Mouse (Mus musculus): ENCODE data around the gene Camk2g. TPM values are rescaled to one million over a fixed set of nuclear protein-coding genes. Genes with fewer than 3 reads are reported as not detected.

Gene Camk2g
- polyA plus RNA-seq, 1 experiment: 74.2 TPM

DNA sequence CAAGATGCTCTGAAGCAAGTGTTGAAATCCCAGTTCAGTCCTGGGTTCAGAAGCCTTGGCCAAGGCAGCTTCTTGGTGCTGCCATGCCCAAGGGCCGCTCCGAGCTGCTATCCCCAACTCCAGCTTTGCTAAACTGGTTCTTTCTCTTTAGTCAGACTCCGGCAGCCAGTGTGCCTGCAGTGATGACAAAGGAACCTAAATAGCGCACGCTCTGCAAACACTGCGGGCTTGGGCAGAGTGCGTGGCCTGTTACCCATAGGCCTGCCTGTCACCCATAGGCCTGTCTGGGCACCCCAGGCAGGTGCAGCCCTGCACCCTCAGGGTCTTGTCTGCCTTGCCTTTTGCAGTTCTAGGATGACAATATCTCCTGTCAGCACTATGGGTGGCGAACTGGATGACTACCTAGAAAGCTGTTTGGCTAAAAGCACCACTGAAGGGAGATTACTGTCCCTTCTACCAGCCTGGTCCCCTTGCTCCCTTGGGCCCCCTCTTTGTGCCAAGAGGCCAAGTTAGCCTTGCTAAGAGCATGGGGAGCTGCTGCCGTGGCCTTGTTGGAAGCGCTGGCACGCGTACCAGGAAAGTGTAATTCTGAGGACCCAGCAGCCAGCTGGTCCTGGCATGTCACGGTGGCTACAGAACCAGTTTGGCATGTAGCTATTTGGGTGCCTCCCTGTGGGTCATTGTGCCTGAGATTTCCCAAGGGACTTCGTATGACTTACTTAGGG lies 12.4 kb upstream of the Camk2g start:
- Histone ChIP-seq H3K79me2 (ENCODE audit: control insufficient read depth, insufficient read depth) (no peaks in the 10 kb centered on the region), H3K36me3 (ENCODE audit: control insufficient read depth, insufficient read depth) (no peaks in the 10 kb centered on the region), H3K27me3 (ENCODE audit: control insufficient read depth, insufficient read depth, insufficient read length) (no peaks in the 10 kb centered on the region), H3ac (ENCODE audit: control insufficient read depth, insufficient read length, low read depth) (no peak overlapping the region), H3K79me3 (ENCODE audit: low read depth) (no peaks in the 10 kb centered on the region), H3K4me3 (ENCODE audit: insufficient read depth, poor library complexity, severe bottlenecking) (no peak overlapping the region)
- TF ChIP-seq MYOD1 (IDR thresholded peaks at IDR 0.05; ENCODE audit: control insufficient read depth, insufficient read length, low read depth) (peak; percentile 88), CEBPB (IDR thresholded peaks at IDR 0.05; ENCODE audit: low read depth) (no peak), MYOG (IDR thresholded peaks at IDR 0.05; ENCODE audit: control insufficient read depth, extremely low read depth, insufficient read length) (no peak)

DNA sequence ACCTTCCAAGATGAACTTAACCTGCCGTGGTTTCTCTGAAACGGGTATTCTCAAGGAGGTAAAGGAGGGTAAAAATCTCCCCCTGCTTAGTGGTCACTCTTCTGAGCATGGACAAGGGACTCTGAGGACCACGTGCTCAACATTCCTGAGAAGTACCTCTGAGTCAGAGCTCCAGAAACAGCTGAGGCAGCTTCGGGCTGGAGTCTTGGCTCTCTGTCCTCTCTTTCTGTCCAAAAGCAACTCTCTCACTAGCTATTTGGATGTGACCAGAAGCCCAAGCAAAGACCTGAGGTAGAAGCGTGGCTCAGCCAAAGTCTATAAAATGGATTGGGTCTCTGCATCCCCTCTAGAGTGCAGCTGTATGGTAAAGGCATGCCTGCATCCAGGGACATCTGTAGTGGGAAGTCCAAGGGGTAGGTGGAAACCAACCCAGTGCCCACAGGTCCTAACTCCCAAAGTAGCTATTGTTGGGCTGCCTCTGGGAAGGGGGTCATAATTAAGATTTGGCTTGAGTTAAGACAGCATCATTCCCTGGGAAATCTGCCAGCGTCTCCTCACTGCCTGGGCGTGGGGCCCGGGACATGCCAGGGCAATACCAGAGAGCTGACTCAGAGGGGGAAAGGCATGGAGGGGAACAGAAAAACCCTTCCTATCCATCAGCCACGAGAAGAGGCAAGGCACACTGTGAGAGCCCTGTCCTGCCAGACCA lies 11.2 kb upstream of the Camk2g start:
- Histone ChIP-seq H3K79me2 (ENCODE audit: control insufficient read depth, insufficient read depth) (no peaks in the 10 kb centered on the region), H3K36me3 (ENCODE audit: control insufficient read depth, insufficient read depth) (no peaks in the 10 kb centered on the region), H3K27me3 (ENCODE audit: control insufficient read depth, insufficient read depth, insufficient read length) (no peaks in the 10 kb centered on the region), H3K79me3 (ENCODE audit: low read depth) (no peaks in the 10 kb centered on the region), H3K4me3 (ENCODE audit: insufficient read depth, poor library complexity, severe bottlenecking) (no peak overlapping the region), H3ac (ENCODE audit: control insufficient read depth, insufficient read length, low read depth) (no peak overlapping the region)
- TF ChIP-seq MAX (IDR thresholded peaks at IDR 0.05): peak; percentile 95
- no peak for TF ChIP-seq CTCF (IDR thresholded peaks at IDR 0.05; ENCODE audit: control insufficient read depth, insufficient read depth, insufficient read length)
- peak; percentile 57 for TF ChIP-seq FOSL1 (IDR thresholded peaks at IDR 0.05; ENCODE audit: insufficient read depth, low read length, poor library complexity, severe bottlenecking)
- TF ChIP-seq MYOD1 (IDR thresholded peaks at IDR 0.05; ENCODE audit: control insufficient read depth, insufficient read length, low read depth): peak; percentile 65
- TF ChIP-seq CEBPB (IDR thresholded peaks at IDR 0.05; ENCODE audit: low read depth): no peak
- peak; percentile 97 for TF ChIP-seq USF1 (IDR thresholded peaks at IDR 0.05; ENCODE audit: low read depth)
- no peak for TF ChIP-seq MYOG (IDR thresholded peaks at IDR 0.05; ENCODE audit: control insufficient read depth, extremely low read depth, insufficient read length)

DNA sequence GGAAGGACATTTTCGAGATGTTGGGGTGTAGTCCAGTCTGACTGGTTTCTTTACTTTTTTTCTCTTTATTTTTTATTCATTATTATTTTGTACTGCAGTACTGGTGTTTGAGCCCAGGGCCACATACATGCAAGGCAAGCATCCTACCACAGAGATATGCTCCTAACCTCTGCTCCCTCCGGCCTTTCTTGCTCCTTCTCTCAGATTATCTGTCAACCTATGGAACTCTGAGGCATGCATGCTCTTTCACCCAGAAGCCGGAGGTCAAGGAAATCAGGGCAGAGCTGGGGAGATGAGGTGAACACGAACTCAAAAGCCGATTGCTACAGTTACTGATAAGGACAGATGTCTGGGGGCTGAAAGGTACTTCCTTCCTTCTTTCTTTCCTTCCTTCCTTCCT lies 10.6 kb upstream of the Camk2g start:
- TF ChIP-seq FOSL1 (IDR thresholded peaks at IDR 0.05; ENCODE audit: insufficient read depth, low read length, poor library complexity, severe bottlenecking) (no peak), MAX (IDR thresholded peaks at IDR 0.05) (no peak), MYOD1 (IDR thresholded peaks at IDR 0.05; ENCODE audit: control insufficient read depth, insufficient read length, low read depth) (no peak), USF1 (IDR thresholded peaks at IDR 0.05; ENCODE audit: low read depth) (no peak), CTCF (IDR thresholded peaks at IDR 0.05; ENCODE audit: control insufficient read depth, insufficient read depth, insufficient read length) (no peak), MYOG (IDR thresholded peaks at IDR 0.05; ENCODE audit: control insufficient read depth, extremely low read depth, insufficient read length) (no peak), CEBPB (IDR thresholded peaks at IDR 0.05; ENCODE audit: low read depth) (no peak)
- H3K79me2 ChIP-seq (ENCODE audit: control insufficient read depth, insufficient read depth): no peaks in the 10 kb centered on the region
- H3K36me3 ChIP-seq (ENCODE audit: control insufficient read depth, insufficient read depth): no peaks in the 10 kb centered on the region
- H3ac ChIP-seq (ENCODE audit: control insufficient read depth, insufficient read length, low read depth): no peak overlapping the region
- H3K27me3 ChIP-seq (ENCODE audit: control insufficient read depth, insufficient read depth, insufficient read length): no peaks in the 10 kb centered on the region
- no peak overlapping the region for H3K4me3 ChIP-seq (ENCODE audit: insufficient read depth, poor library complexity, severe bottlenecking)
- no peaks in the 10 kb centered on the region for H3K79me3 ChIP-seq (ENCODE audit: low read depth)

DNA sequence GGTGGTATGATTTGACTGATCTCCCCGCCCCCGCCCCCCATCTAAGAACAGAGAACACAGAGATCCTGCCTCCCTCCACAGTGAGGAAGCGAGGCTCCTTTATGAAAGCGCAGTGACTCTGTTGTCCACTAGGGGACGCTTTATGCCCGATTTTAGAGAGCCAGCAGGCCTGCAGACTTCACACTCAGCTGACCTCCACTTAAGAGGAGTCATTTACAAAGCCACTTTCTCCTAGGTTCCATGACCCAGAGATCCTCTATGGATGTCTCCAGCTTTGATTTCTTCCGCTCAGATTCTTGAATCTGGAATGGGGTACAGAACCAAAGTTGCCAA lies 9.7 kb upstream of the Camk2g start:
- Histone ChIP-seq H3ac (ENCODE audit: control insufficient read depth, insufficient read length, low read depth) (no peak overlapping the region), H3K27me3 (ENCODE audit: control insufficient read depth, insufficient read depth, insufficient read length) (no peaks in the 10 kb centered on the region), H3K79me2 (ENCODE audit: control insufficient read depth, insufficient read depth) (no peaks in the 10 kb centered on the region), H3K79me3 (ENCODE audit: low read depth) (no peaks in the 10 kb centered on the region), H3K36me3 (ENCODE audit: control insufficient read depth, insufficient read depth) (no peaks in the 10 kb centered on the region), H3K4me3 (ENCODE audit: insufficient read depth, poor library complexity, severe bottlenecking) (no peak overlapping the region)
- TF ChIP-seq CEBPB (IDR thresholded peaks at IDR 0.05; ENCODE audit: low read depth): no peak
- peak; percentile 81 for TF ChIP-seq CTCF (IDR thresholded peaks at IDR 0.05; ENCODE audit: control insufficient read depth, insufficient read depth, insufficient read length)
- TF ChIP-seq MYOD1 (IDR thresholded peaks at IDR 0.05; ENCODE audit: control insufficient read depth, insufficient read length, low read depth): no peak
- peak; percentile 29 for TF ChIP-seq MAX (IDR thresholded peaks at IDR 0.05)
- TF ChIP-seq USF1 (IDR thresholded peaks at IDR 0.05; ENCODE audit: low read depth): no peak
- no peak for TF ChIP-seq FOSL1 (IDR thresholded peaks at IDR 0.05; ENCODE audit: insufficient read depth, low read length, poor library complexity, severe bottlenecking)

DNA sequence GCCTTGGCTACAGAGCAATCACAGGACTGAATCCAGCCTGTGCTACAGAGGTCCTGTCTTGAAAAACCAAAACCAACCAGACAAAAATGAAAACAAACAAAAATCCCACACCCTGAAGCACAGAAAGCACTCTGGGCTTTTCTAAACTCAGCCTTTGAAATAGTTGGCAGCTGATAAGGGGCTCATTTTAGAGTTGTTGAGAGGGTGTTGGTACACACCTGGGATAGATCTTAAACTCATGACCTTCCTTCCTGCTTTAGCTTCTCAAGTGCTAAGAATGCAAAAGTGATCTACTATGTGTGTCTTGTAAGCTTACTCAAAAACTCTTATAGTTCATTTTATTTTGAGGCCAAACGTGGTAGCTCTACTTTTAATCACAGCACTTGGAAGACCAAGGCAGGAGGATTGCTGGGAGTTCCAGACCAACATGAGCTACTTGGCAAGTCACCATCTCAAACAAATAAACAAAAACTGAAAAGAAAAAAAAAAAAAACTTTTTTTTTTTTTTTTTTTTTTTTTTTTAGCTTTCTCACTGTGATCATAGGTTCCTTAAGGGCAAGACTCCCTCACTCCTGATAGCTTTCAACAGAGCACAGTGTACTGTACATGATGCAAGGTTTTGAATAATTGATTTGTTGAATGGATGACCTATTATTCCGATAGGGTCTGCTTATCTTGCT lies 9.2 kb upstream of the Camk2g start:
- TF ChIP-seq MYOG (IDR thresholded peaks at IDR 0.05; ENCODE audit: control insufficient read depth, extremely low read depth, insufficient read length) (no peak), MAX (IDR thresholded peaks at IDR 0.05) (no peak), CEBPB (IDR thresholded peaks at IDR 0.05; ENCODE audit: low read depth) (no peak)
- Histone ChIP-seq H3ac (ENCODE audit: control insufficient read depth, insufficient read length, low read depth) (no peak overlapping the region), H3K4me3 (ENCODE audit: insufficient read depth, poor library complexity, severe bottlenecking) (no peak overlapping the region)

More for the DNA sequence above, 9.2 kb upstream of the Camk2g start:
- H3K36me3 ChIP-seq (ENCODE audit: control insufficient read depth, insufficient read depth): no peaks in the 10 kb centered on the region
- no peaks in the 10 kb centered on the region for H3K79me2 ChIP-seq (ENCODE audit: control insufficient read depth, insufficient read depth)
- no peaks in the 10 kb centered on the region for H3K27me3 ChIP-seq (ENCODE audit: control insufficient read depth, insufficient read depth, insufficient read length)
- H3K79me3 ChIP-seq (ENCODE audit: low read depth): no peaks in the 10 kb centered on the region
